Mouse (Mus musculus): ENCODE results near the gene Fbxo44. TPM values are rescaled to one million over a fixed set of nuclear protein-coding genes. Genes with fewer than 3 reads are reported as not detected.
A peak's percentile ranks its signal among the peaks of the same experiment; 100 is the strongest.
"Not testable (repeated sequence)": the region's sequence is repeated elsewhere in the genome, so short reads cannot be mapped to it uniquely, and the experiment has no call there.

Gene Fbxo44
- polyA plus RNA-seq, 1 experiment from 2014 or later: 8.4 TPM

DNA sequence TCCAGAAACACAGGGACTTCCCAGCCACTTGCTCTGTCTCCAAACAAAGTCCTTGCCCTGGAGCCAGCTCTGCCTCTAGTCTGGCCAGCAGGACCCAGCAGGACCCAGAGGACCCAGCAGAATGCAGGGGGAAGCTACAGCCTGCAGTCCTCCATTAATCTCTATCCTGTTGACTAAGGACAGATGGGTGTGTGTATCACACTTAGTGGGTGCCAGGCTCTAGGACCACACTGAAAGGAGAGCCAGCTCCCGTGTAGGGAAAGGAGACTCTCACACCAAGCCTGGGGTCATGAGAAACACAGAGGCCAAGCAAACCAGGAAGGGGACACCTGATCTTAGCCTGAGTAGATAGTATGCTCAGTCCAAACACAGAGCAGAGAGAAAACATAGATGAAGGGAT is 32.0 kb downstream of the Fbxo44 start:
- 53% methylated on average over 1 of the region's 1 CpGs for WGBS

DNA sequence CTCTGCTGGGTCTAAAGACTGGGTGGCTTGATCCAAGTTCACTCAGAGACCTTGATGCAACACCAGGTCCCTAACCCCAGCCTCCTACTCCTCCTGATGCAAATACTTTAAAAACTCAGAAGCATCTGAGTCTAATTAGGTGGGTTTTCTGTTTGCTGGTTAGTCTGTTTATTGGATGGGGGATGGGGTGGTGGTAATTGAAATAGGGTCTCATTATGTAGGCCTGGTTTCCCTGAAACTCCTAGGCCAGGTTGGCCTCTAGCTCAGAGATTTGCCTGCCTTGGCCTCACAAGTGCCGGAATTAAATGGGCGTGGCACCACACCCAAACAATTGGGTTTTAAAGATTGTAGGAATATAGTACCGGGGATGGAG is 37.6 kb downstream of the Fbxo44 start:
- Histone ChIP-seq H3K9me3 (ENCODE audit: low read length) (no peaks in the 10 kb centered on the region), H3K4me1 (ENCODE audit: insufficient read depth, low read depth, low read length) (no peaks in the 10 kb centered on the region), H3K9ac (replicated peaks; ENCODE audit: low read depth) (no peak overlapping the region), H3K4me3 (ENCODE audit: low read depth, low read length) (no peak overlapping the region), H3K36me3 (ENCODE audit: insufficient read depth, low read length) (no peaks in the 10 kb centered on the region), H3K27ac (ENCODE audit: low read length) (no peak overlapping the region), H3K27me3 (replicated peaks; ENCODE audit: insufficient read depth, low read length) (no peaks in the 10 kb centered on the region), H3K4me2 (replicated peaks; ENCODE audit: low read depth, low read length) (no peak overlapping the region)
- DNase-seq (ENCODE audit: low spot score): no peak
- 80% methylated on average over 3 of the region's 3 CpGs for WGBS
- no peak for ATAC-seq
- no peak for TF ChIP-seq CTCF (IDR thresholded peaks at IDR 0.05)
- TF ChIP-seq EP300 (IDR thresholded peaks at IDR 0.05): no peak

More for the DNA sequence above, 32.0 kb downstream of the Fbxo44 start:
- DNase-seq (ENCODE audit: low spot score) (no peak), ATAC-seq (no peak)
- Histone ChIP-seq H3K36me3 (ENCODE audit: insufficient read depth, low read length) (no peaks in the 10 kb centered on the region), H3K4me3 (ENCODE audit: low read depth, low read length) (no peak overlapping the region), H3K4me2 (replicated peaks; ENCODE audit: low read depth, low read length) (no peak overlapping the region), H3K27ac (ENCODE audit: low read length) (no peak overlapping the region), H3K4me1 (ENCODE audit: insufficient read depth, low read depth, low read length) (0 out of 2 replicates have a peak, but pooled peaks cover 3% of the 10 kb centered on the region), H3K9me3 (ENCODE audit: low read length) (no peaks in the 10 kb centered on the region), H3K9ac (replicated peaks; ENCODE audit: low read depth) (no peak overlapping the region), H3K27me3 (replicated peaks; ENCODE audit: insufficient read depth, low read length) (peaks cover 27% of the 10 kb centered on the region)
- TF ChIP-seq CTCF (IDR thresholded peaks at IDR 0.05): no peak
- TF ChIP-seq EP300 (IDR thresholded peaks at IDR 0.05): no peak

DNA sequence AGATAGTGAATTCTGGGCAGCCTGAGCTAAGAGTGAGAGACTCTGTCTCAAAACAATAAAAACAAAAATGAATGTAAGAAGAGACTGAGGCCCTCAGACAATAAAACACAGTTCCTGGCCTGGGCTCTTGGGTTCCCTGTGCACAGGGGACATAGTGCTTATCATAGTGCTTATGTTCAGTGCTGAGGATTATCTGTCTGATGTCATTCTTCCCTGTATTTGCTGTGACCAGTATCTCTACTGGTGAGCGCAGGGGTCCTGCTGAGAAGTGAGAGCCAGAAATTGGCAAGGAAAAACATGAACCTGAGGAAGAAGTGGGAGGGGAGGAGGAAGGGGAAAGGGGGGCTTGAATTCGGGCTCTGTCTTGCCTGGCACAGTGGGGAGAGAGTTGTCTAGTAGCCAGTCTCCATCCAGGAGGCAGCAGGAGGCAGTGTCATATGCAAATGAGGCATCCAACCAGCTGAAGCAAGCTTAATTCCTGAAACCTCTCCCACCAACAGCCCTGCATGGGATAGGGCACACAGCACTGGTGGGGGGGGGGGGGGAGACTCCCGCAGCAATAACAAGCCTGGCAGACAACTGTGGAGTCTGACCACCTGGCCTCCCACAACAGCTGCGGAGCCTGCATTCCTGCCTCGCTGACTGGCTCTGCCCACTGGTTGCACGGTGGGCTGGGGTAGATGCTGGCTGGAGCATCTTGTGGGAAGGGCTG is 38.1 kb downstream of the Fbxo44 start:
- TF ChIP-seq CTCF (IDR thresholded peaks at IDR 0.05) (no peak), EP300 (IDR thresholded peaks at IDR 0.05) (no peak)
- H3K36me3 ChIP-seq (ENCODE audit: insufficient read depth, low read length): no peaks in the 10 kb centered on the region
- 24% methylated on average over 5 of the region's 6 CpGs for WGBS
- H3K27me3 ChIP-seq (replicated peaks; ENCODE audit: insufficient read depth, low read length): no peaks in the 10 kb centered on the region
- no peak overlapping the region for H3K27ac ChIP-seq (ENCODE audit: low read length)
- H3K4me1 ChIP-seq (ENCODE audit: insufficient read depth, low read depth, low read length): no peaks in the 10 kb centered on the region
- H3K4me3 ChIP-seq (ENCODE audit: low read depth, low read length): no peak overlapping the region
- H3K4me2 ChIP-seq (replicated peaks; ENCODE audit: low read depth, low read length): no peak overlapping the region
- no peak overlapping the region for H3K9ac ChIP-seq (replicated peaks; ENCODE audit: low read depth)
- ATAC-seq: no peak
- no peak for DNase-seq (ENCODE audit: low spot score)
- no peaks in the 10 kb centered on the region for H3K9me3 ChIP-seq (ENCODE audit: low read length)

DNA sequence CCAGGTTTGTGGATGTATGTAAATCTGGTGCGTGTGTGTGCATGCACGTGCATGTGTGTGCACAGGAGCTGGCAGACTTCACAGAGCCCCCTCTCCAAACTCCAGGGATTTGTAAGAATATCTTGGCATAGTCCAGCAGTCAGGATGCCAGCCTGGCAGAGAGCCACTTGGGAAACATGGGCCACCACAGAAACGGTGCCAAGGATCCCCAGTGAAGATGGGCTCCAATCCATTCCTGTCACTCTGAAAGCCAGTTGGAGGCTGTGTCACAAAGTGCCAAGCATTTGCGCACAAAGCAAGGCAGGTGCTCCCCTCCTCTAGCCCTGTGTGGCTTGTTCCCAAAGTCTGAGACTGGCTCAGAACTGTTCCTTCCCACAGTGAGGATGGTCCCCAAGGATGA is 38.9 kb downstream of the Fbxo44 start:
- ATAC-seq (no peak), DNase-seq (ENCODE audit: low spot score) (no peak)
- Histone ChIP-seq H3K4me1 (ENCODE audit: insufficient read depth, low read depth, low read length) (no peaks in the 10 kb centered on the region), H3K4me2 (replicated peaks; ENCODE audit: low read depth, low read length) (no peak overlapping the region), H3K27ac (ENCODE audit: low read length) (no peak overlapping the region), H3K36me3 (ENCODE audit: insufficient read depth, low read length) (no peaks in the 10 kb centered on the region), H3K9ac (replicated peaks; ENCODE audit: low read depth) (no peak overlapping the region), H3K27me3 (replicated peaks; ENCODE audit: insufficient read depth, low read length) (no peaks in the 10 kb centered on the region), H3K9me3 (ENCODE audit: low read length) (no peaks in the 10 kb centered on the region), H3K4me3 (ENCODE audit: low read depth, low read length) (no peak overlapping the region)
- 81% methylated on average over 4 of the region's 4 CpGs for WGBS
- TF ChIP-seq EP300 (IDR thresholded peaks at IDR 0.05) (no peak), CTCF (IDR thresholded peaks at IDR 0.05) (no peak)

DNA sequence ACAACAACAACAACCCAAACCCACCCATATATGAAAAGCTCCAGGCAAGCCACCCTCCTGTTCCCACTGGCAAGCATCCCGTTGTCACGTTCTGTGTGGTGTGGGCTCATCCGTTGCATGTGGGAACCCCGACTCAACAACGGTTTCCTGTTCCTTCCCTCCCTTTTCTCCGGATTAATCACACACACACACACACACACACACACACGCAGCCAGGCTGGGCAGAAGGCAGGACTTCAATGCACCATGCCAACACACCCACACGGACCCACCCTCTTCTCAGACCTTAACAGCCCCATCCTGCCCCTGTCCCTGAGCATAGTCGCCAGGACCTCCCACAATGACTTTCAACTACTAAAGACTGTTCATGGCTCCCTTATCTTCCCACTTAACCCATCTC is 39.7 kb downstream of the Fbxo44 start:
- Histone ChIP-seq H3K27ac (ENCODE audit: low read length) (no peak overlapping the region), H3K9me3 (ENCODE audit: low read length) (no peaks in the 10 kb centered on the region), H3K27me3 (replicated peaks; ENCODE audit: insufficient read depth, low read length) (no peaks in the 10 kb centered on the region), H3K4me3 (ENCODE audit: low read depth, low read length) (no peak overlapping the region), H3K36me3 (ENCODE audit: insufficient read depth, low read length) (no peaks in the 10 kb centered on the region), H3K4me1 (ENCODE audit: insufficient read depth, low read depth, low read length) (no peaks in the 10 kb centered on the region), H3K4me2 (replicated peaks; ENCODE audit: low read depth, low read length) (no peak overlapping the region), H3K9ac (replicated peaks; ENCODE audit: low read depth) (no peak overlapping the region)
- 59% methylated on average over 9 of the region's 9 CpGs for WGBS
- no peak for ATAC-seq
- no peak for DNase-seq (ENCODE audit: low spot score)
- no peak for TF ChIP-seq EP300 (IDR thresholded peaks at IDR 0.05)
- no peak for TF ChIP-seq CTCF (IDR thresholded peaks at IDR 0.05)

DNA sequence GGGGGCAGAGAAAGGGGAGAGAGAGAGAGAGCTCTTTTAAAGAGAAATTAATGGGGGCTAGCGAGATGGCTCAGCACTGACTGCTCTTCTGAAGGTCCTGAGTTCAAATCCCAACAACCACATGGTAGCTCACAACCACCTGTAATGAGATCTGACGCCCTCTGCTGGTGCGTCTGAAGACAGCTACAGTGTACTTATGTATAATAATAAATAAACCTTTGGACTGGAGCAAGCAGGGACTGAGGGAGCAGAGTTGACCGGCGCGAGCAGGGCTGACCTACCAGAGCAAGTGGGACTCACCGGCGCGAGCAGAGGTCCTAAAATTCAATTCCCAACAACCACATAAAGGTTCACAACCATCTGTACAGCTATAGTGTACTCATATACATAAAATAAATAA is 40.7 kb downstream of the Fbxo44 start:
- not testable (repeated sequence) for H3K9ac ChIP-seq (replicated peaks; ENCODE audit: low read depth); H3K27ac ChIP-seq (ENCODE audit: low read length); H3K27me3 ChIP-seq (replicated peaks; ENCODE audit: insufficient read depth, low read length); H3K36me3 ChIP-seq (ENCODE audit: insufficient read depth, low read length); H3K4me3 ChIP-seq (ENCODE audit: low read depth, low read length); H3K4me2 ChIP-seq (replicated peaks; ENCODE audit: low read depth, low read length); H3K4me1 ChIP-seq (ENCODE audit: insufficient read depth, low read depth, low read length); H3K9me3 ChIP-seq (ENCODE audit: low read length); ATAC-seq; DNase-seq (ENCODE audit: low spot score)
- WGBS: 77% methylated on average over 9 of the region's 9 CpGs
- peak; percentile 18; the same call in 1 of the 2 replicates for TF ChIP-seq CTCF (IDR thresholded peaks at IDR 0.05)
